Mouse (Mus musculus) bone marrow, adult 2 months (tissue): Measurements from ENCODE around the gene Ncs1. TPM values are rescaled to one million over a fixed set of nuclear protein-coding genes. Genes with fewer than 3 reads are reported as not detected.

Experiments used
- H3K27ac ChIP-seq: fragments of 200-500 bp; 2 replicates; pipeline ENCODE4 v1.5.1; 2012; ENCODE audit warnings: low read depth, mild to moderate bottlenecking, control low read depth, inconsistent platforms, low read length; ENCODE audit not compliant: control insufficient read depth, poor library complexity, insufficient read depth
- H3K4me1 ChIP-seq: fragments of 200-500 bp; 2 replicates; pipeline ENCODE4 v1.6.1; 2011; ENCODE audit warnings: low read length; ENCODE audit not compliant: control insufficient read depth, insufficient read depth
- H3K4me3 ChIP-seq: fragments of 200-500 bp; replicated peaks from 2 replicates; pipeline ENCODE3; 2011; ENCODE audit warnings: mild to moderate bottlenecking, low read depth, low read length, control low read depth; ENCODE audit not compliant: control insufficient read depth
- CTCF ChIP-seq: fragments of 200-500 bp; IDR thresholded peaks from 2 replicates; pipeline ENCODE4 v1.5.1; 2011; ENCODE audit warnings: low read length, control low read depth; ENCODE audit not compliant: control insufficient read depth, insufficient read depth
- POLR2A ChIP-seq: fragments of 200-500 bp; IDR thresholded peaks from 2 replicates; pipeline ENCODE4 v1.6.1; 2011; ENCODE audit warnings: low read depth, mild to moderate bottlenecking, control low read depth, low read length, borderline replicate concordance; ENCODE audit not compliant: control insufficient read depth
- WGBS: fragments of 180-500 bp; shearing (Covaris S2); methylation state at CpG from one replicate; pipeline ENCODE4 v1.1.7; 2018; 5-methylcytosine and 5-hydroxymethylcytosine counted together
- polyA plus RNA-seq: library from polyadenylated mRNA; stranded (reverse); fragments of >200 nt; gene quantifications from 2 replicates; pipeline ENCODE4 v1.2.4, GENCODE M21; 2011; ENCODE audit warnings: low replicate concordance; ENCODE audit not compliant: missing spikeins, insufficient read depth, insufficient read length

Gene Ncs1
- polyA plus RNA-seq, 1 experiment = not detected

GRCm38 (mm10) chr2:31309549-31309948 lies 63.9 kb downstream of the Ncs1 start:
- Histone ChIP-seq H3K4me1 (no peaks in the 10 kb centered on the region), H3K27ac (no peak overlapping the region), H3K4me3 (no peak overlapping the region)
- 62% methylated on average over 15 of the region's 15 CpGs for WGBS
- TF ChIP-seq POLR2A (no peak), CTCF (no peak)

- TF ChIP-seq POLR2A = no peak
- no peak for TF ChIP-seq CTCF
- 4% methylated on average over 33 of the region's 33 CpGs for WGBS
These were observed 68.4 kb downstream of the Ncs1 start, which contains the start of gene Hmcn2 for GRCm38 (mm10) chr2:31314007-31314465. Gene Hmcn2 (plus strand): TSS chr2:31314415.

GRCm38 (mm10) chr2:31318162-31318561 lies 72.5 kb downstream of the Ncs1 start:
- no peak overlapping the region for H3K27ac ChIP-seq
- no peak for TF ChIP-seq CTCF
- TF ChIP-seq POLR2A = no peak
- H3K4me3 ChIP-seq = no peak overlapping the region
- H3K4me1 ChIP-seq = no peaks in the 10 kb centered on the region
- 8% methylated on average over 2 of the region's 2 CpGs for WGBS

More at GRCm38 (mm10) chr2:31314007-31314465, 68.4 kb downstream of the Ncs1 start, which contains the start of gene Hmcn2:
- Histone ChIP-seq H3K4me3 (no peak within 1 kb of the TSS), H3K27ac (no peak within 1 kb of the TSS), H3K4me1 (no peaks in the 10 kb centered on the region)

GRCm38 (mm10) chr2:31319200-31319599 lies 73.6 kb downstream of the Ncs1 start:
- no peak overlapping the region for H3K4me3 ChIP-seq
- 76% methylated on average over 2 of the region's 2 CpGs for WGBS
- no peaks in the 10 kb centered on the region for H3K4me1 ChIP-seq
- TF ChIP-seq POLR2A (no peak), CTCF (no peak)
- H3K27ac ChIP-seq = no peak overlapping the region

GRCm38 (mm10) chr2:31327186-31327585 lies 81.6 kb downstream of the Ncs1 start:
- 63% methylated on average over 10 of the region's 10 CpGs for WGBS
- TF ChIP-seq POLR2A (no peak), CTCF (no peak)
- Histone ChIP-seq H3K4me3 (no peak overlapping the region), H3K4me1 (no peaks in the 10 kb centered on the region), H3K27ac (no peak overlapping the region)

GRCm38 (mm10) chr2:31337706-31338330 lies 92.2 kb downstream of the Ncs1 start:
- Histone ChIP-seq H3K4me3 (no peak overlapping the region), H3K4me1 (no peaks in the 10 kb centered on the region; the same call in 1 of the 2 replicates), H3K27ac (no peak overlapping the region)
- WGBS = 54% methylated on average over 12 of the region's 12 CpGs
- TF ChIP-seq CTCF = no peak
- TF ChIP-seq POLR2A = no peak

GRCm38 (mm10) chr2:31339826-31340225 lies 94.2 kb downstream of the Ncs1 start:
- no peaks in the 10 kb centered on the region; the same call in 1 of the 2 replicates for H3K4me1 ChIP-seq
- TF ChIP-seq POLR2A (no peak), CTCF (no peak)
- no peak overlapping the region for H3K27ac ChIP-seq
- WGBS = 47% methylated on average over 9 of the region's 9 CpGs
- no peak overlapping the region for H3K4me3 ChIP-seq

GRCm38 (mm10) chr2:31341726-31342535 lies 96.3 kb downstream of the Ncs1 start:
- TF ChIP-seq POLR2A = no peak
- TF ChIP-seq CTCF = no peak
- no peak overlapping the region for H3K27ac ChIP-seq
- no peak overlapping the region for H3K4me3 ChIP-seq
- WGBS = 57% methylated on average over 8 of the region's 8 CpGs
- H3K4me1 ChIP-seq = no peaks in the 10 kb centered on the region; the same call in 1 of the 2 replicates

Other genes starting within 250 kb of the Ncs1 start
- gene Fnbp1, start 103.8 kb upstream of the Ncs1 start, polyA plus RNA-seq = 25.6 and 67.8 TPM in 2 replicates
- 21.0 and 27.9 TPM in 2 replicates for gene Gpr107, start 93.5 kb upstream of the Ncs1 start, polyA plus RNA-seq
- 0.52 and 1.6 TPM in 2 replicates for gene Hmcn2, start 68.6 kb downstream of the Ncs1 start, polyA plus RNA-seq
- 8.9 and 43.7 TPM in 2 replicates for gene Ass1, start 224.4 kb downstream of the Ncs1 start, polyA plus RNA-seq